Mouse (Mus musculus): ENCODE data around the gene Vmn1r18. TPM values are rescaled to one million over a fixed set of nuclear protein-coding genes. Genes with fewer than 3 reads are reported as not detected.

Gene Vmn1r18
- under 1 TPM; 0.01 to 0.20 TPM for polyA plus RNA-seq (2017; shearing (Covaris generic))

GRCm38 (mm10) chr6:57395683-57396082, at the start of gene Vmn1r18:
TSS of gene Vmn1r18 (minus strand) at chr6:57395783.

DNA sequence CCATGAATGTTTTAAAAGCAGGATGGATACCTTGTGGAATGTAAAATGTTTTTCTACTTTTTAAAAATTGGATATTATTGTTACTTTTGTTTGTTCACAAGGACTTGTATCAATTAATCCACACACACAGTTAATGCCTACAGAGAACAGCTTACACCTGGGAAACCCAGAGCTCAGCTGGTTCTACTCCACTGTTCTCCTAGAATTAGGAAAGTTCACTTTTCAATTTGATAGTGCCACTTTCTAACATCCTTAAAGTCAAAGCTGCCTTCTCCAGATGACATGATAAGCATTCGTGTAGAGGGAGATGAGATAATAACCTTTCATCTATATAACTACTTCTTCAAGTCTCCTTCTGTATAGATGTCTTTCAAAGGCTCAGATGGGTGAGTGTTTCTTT, 33.0 kb upstream of the Vmn1r18 start, which contains the start of gene Vmn1r20:
Gene Vmn1r20 (plus strand): TSS at position 301 of the 400 bp plus-strand sequence.

GRCm38 (mm10) chr6:57403480-57403879, 7.9 kb upstream of the Vmn1r18 start, which contains the start of gene Vmn1r19:
TSS of gene Vmn1r19 (plus strand) at chr6:57403780.

GRCm38 (mm10) chr6:57363627-57364026, 32.0 kb downstream of the Vmn1r18 start, which contains the start of gene Vmn1r17:
TSS of gene Vmn1r17 (minus strand) at chr6:57363727.

GRCm38 (mm10) chr6:57329394-57329793, 66.2 kb downstream of the Vmn1r18 start, which contains the start of gene Vmn1r16:
TSS of gene Vmn1r16 (minus strand) at chr6:57329494.

Other genes with a start within 250 kb of the Vmn1r18 start
- gene Vmn1r12, start 238.9 kb downstream of the Vmn1r18 start, polyA plus RNA-seq (2017; shearing (Covaris generic)), result 1 to 10 TPM in 1 of 2 experiments, under 1 TPM in 1; 0.04 to 1.2 TPM
- gene Vmn1r13, start 192.5 kb downstream of the Vmn1r18 start, polyA plus RNA-seq (2017; shearing (Covaris generic)), result 1 to 10 TPM in 1 of 2 experiments, under 1 TPM in 1; 0.58 to 1.4 TPM
- gene Vmn1r14, start 164.1 kb downstream of the Vmn1r18 start, polyA plus RNA-seq (2017; shearing (Covaris generic)), result under 1 TPM in 1 of 2 experiments, not detected in 1; 0.02 TPM
- not detected for gene Vmn1r15, start 137.8 kb downstream of the Vmn1r18 start, polyA plus RNA-seq (2017; shearing (Covaris generic))
- under 1 TPM; 0.10 to 0.11 TPM for gene Vmn1r16, start 66.3 kb downstream of the Vmn1r18 start, polyA plus RNA-seq (2017; shearing (Covaris generic))
- gene Vmn1r17, start 32.1 kb downstream of the Vmn1r18 start, polyA plus RNA-seq (2017; shearing (Covaris generic)), result not detected
- not detected for gene Vmn1r19, start 8.0 kb upstream of the Vmn1r18 start, polyA plus RNA-seq (2017; shearing (Covaris generic))
- not detected for gene Vmn1r20, start 33.1 kb upstream of the Vmn1r18 start, polyA plus RNA-seq (2017; shearing (Covaris generic))
- 10 to 100 TPM in 1 of 2 experiments, 1 to 10 TPM in 1; 8.2 to 11.9 TPM for gene Ppm1k, start 139.7 kb upstream of the Vmn1r18 start, polyA plus RNA-seq (2017; shearing (Covaris generic))
- 10 to 100 TPM; 23.1 to 24.6 TPM for gene Herc6, start 185.2 kb upstream of the Vmn1r18 start, polyA plus RNA-seq (2017; shearing (Covaris generic))